Mouse (Mus musculus) MEL (cell line): ENCODE data around the gene Pisd. TPM values are rescaled to one million over a fixed set of nuclear protein-coding genes. Genes with fewer than 3 reads are reported as not detected.
A peak's percentile ranks its signal among the peaks of the same experiment; 100 is the strongest.

Experiments
- DNase-seq: peaks from one replicate; pipeline ENCODE4 v3.0.0; 2011; ENCODE audit warnings: low read depth, low spot score
- H3K27ac ChIP-seq: 2 replicates; pipeline ENCODE4 v1.5.1; 2012; ENCODE audit warnings: low read depth, mild to moderate bottlenecking, control low read depth, low read length, moderate library complexity; ENCODE audit not compliant: control insufficient read depth
- H3K27me3 ChIP-seq, 2 experiments: fragments of 150-350 bp in 1 of 2; sonication (generic) in 1 of 2; 2 replicates each; pipeline ENCODE4 v1.6.1; 2012; ENCODE audit warnings: low read length in 2 of 2, mild to moderate bottlenecking in 2 of 2, improper control_type of control experiment in 1 of 2, moderate library complexity in 1 of 2; ENCODE audit not compliant: insufficient read depth in 2 of 2, control insufficient read depth in 1 of 2
- H3K36me3 ChIP-seq, 2 experiments: 2 replicates each; pipeline ENCODE4 v1.6.1; 2012 to 2014; ENCODE audit warnings: low read length in 2 of 2, improper control_type of control experiment in 1 of 2, inconsistent platforms in 1 of 2, mild to moderate bottlenecking in 1 of 2; ENCODE audit not compliant: insufficient read depth in 2 of 2, control insufficient read depth in 1 of 2
- H3K4me1 ChIP-seq, 2 experiments: fragments of 150-350 bp in 1 of 2; sonication (generic) in 1 of 2; 2 replicates each; pipeline ENCODE4 v1.6.1; 2012; ENCODE audit warnings: low read length in 2 of 2, improper control_type of control experiment in 1 of 2, mild to moderate bottlenecking in 1 of 2; ENCODE audit not compliant: insufficient read depth in 2 of 2, control insufficient read depth in 1 of 2
- H3K4me3 ChIP-seq, 2 experiments: fragments of 150-350 bp in 1 of 2; sonication (generic) in 1 of 2; 2 replicates each; pipeline ENCODE4 v1.5.1; 2012; ENCODE audit warnings: low read depth in 2 of 2, low read length in 2 of 2, mild to moderate bottlenecking in 2 of 2, moderate library complexity in 2 of 2, control low read depth in 1 of 2, improper control_type of control experiment in 1 of 2; ENCODE audit not compliant: control insufficient read depth in 1 of 2, insufficient read depth in 1 of 2
- H3K79me2 ChIP-seq: 2 replicates; pipeline ENCODE4 v1.6.1; 2012; ENCODE audit warnings: mild to moderate bottlenecking, low read length, moderate library complexity; ENCODE audit not compliant: control insufficient read depth, poor library complexity, insufficient read depth
- H3K9ac ChIP-seq: 2 replicates; pipeline ENCODE4 v1.6.1; 2012; ENCODE audit warnings: low read depth, mild to moderate bottlenecking, control low read depth, low read length, moderate library complexity; ENCODE audit not compliant: control insufficient read depth, poor library complexity, severe bottlenecking
- H3K9me3 ChIP-seq: fragments of 150-350 bp; sonication (generic); replicated peaks from 2 replicates; pipeline ENCODE4 v1.6.1; 2012; ENCODE audit warnings: mild to moderate bottlenecking, low read length, improper control_type of control experiment, moderate library complexity; ENCODE audit not compliant: insufficient read depth
- BHLHE40 ChIP-seq: IDR thresholded peaks from 2 replicates; pipeline ENCODE4 v1.6.1; 2012; ENCODE audit warnings: low read depth, mild to moderate bottlenecking, inconsistent platforms, low read length, improper control_type of control experiment, borderline replicate concordance
- CHD2 ChIP-seq: IDR thresholded peaks from 2 replicates; pipeline ENCODE4 v1.6.1; 2011; ENCODE audit warnings: low read length, improper control_type of control experiment
- ELF1 ChIP-seq: IDR thresholded peaks from 2 replicates; pipeline ENCODE4 v1.6.1; 2014; ENCODE audit warnings: low read depth, mild to moderate bottlenecking, inconsistent platforms, low read length, improper control_type of control experiment, moderate library complexity
- EP300 ChIP-seq, 2 experiments: IDR thresholded peaks; 2 replicates each; pipeline ENCODE4 v1.6.1; 2011; ENCODE audit warnings: improper control_type of control experiment in 2 of 2, low read length in 2 of 2, low read depth in 1 of 2, mild to moderate bottlenecking in 1 of 2
- ETS1 ChIP-seq: IDR thresholded peaks from 2 replicates; pipeline ENCODE4 v1.6.1; 2012; ENCODE audit warnings: low read depth, mild to moderate bottlenecking, inconsistent platforms, low read length, improper control_type of control experiment, moderate library complexity
- GABPA ChIP-seq: IDR thresholded peaks from 2 replicates; pipeline ENCODE4 v1.6.1; 2012; ENCODE audit warnings: low read depth, mild to moderate bottlenecking, inconsistent platforms, low read length, improper control_type of control experiment, moderate library complexity
- GATA1 ChIP-seq: IDR thresholded peaks from 2 replicates; pipeline ENCODE4 v1.6.1; 2011; ENCODE audit warnings: low read depth, low read length, improper control_type of control experiment
- JUND ChIP-seq: IDR thresholded peaks from 2 replicates; pipeline ENCODE4 v1.6.1; 2011; ENCODE audit warnings: low read depth, mild to moderate bottlenecking, improper control_type of control experiment, low read length
- KAT2A ChIP-seq: conservative IDR thresholded peaks from 2 replicates; pipeline ENCODE4 v1.6.1; 2012; ENCODE audit warnings: low read depth, low read length, improper control_type of control experiment, inconsistent platforms
- MAFK ChIP-seq: IDR thresholded peaks from 2 replicates; pipeline ENCODE4 v1.6.1; 2011; ENCODE audit warnings: low read depth, mild to moderate bottlenecking, low read length, improper control_type of control experiment, borderline replicate concordance
- MAX ChIP-seq: IDR thresholded peaks from 2 replicates; pipeline ENCODE4 v1.6.1; 2011; ENCODE audit warnings: low read length, improper control_type of control experiment
- MAZ ChIP-seq: IDR thresholded peaks from 2 replicates; pipeline ENCODE4 v1.6.1; 2012; ENCODE audit warnings: low read depth, mild to moderate bottlenecking, inconsistent platforms, low read length, improper control_type of control experiment
- MXI1 ChIP-seq: IDR thresholded peaks from 2 replicates; pipeline ENCODE4 v1.6.1; 2011; ENCODE audit warnings: mild to moderate bottlenecking, low read depth, low read length, improper control_type of control experiment
- MYB ChIP-seq: IDR thresholded peaks from 2 replicates; pipeline ENCODE4 v1.6.1; 2011; ENCODE audit warnings: mild to moderate bottlenecking, low read depth, low read length, improper control_type of control experiment
- POLR2A ChIP-seq, 2 experiments: IDR thresholded peaks; 2 replicates each; pipeline ENCODE4 v1.6.1; 2011 to 2012; ENCODE audit warnings: low read length in 2 of 2, mild to moderate bottlenecking in 2 of 2, control low read depth in 1 of 2, improper control_type of control experiment in 1 of 2, low read depth in 1 of 2, moderate library complexity in 1 of 2; ENCODE audit not compliant: control insufficient read depth in 1 of 2, insufficient read depth in 1 of 2, poor library complexity in 1 of 2
- POLR2AphosphoS5 ChIP-seq: IDR thresholded peaks from 2 replicates; pipeline ENCODE4 v1.6.1; 2012; ENCODE audit warnings: low read depth, borderline replicate concordance, mild to moderate bottlenecking, inconsistent platforms, low read length, moderate library complexity, mixed read lengths
- RCOR1 ChIP-seq: IDR thresholded peaks from 2 replicates; pipeline ENCODE4 v1.6.1; 2012; ENCODE audit warnings: low read depth, mild to moderate bottlenecking, inconsistent platforms, low read length, improper control_type of control experiment
- SIN3A ChIP-seq: IDR thresholded peaks from 2 replicates; pipeline ENCODE4 v1.6.1; 2012; ENCODE audit warnings: low read length, improper control_type of control experiment, inconsistent platforms
- SMC3 ChIP-seq: IDR thresholded peaks from 2 replicates; pipeline ENCODE4 v1.6.1; 2011; ENCODE audit warnings: low read depth, low read length, improper control_type of control experiment
- TAL1 ChIP-seq: IDR thresholded peaks from 2 replicates; pipeline ENCODE4 v1.6.1; 2012; ENCODE audit warnings: mild to moderate bottlenecking, inconsistent platforms, low read length, moderate library complexity, mixed read lengths
- TBP ChIP-seq: IDR thresholded peaks from 2 replicates; pipeline ENCODE4 v1.8.0; 2011; ENCODE audit warnings: low read depth, low read length, improper control_type of control experiment
- TCF12 ChIP-seq: IDR thresholded peaks from 2 replicates; pipeline ENCODE4 v1.6.1; 2014; ENCODE audit warnings: low read depth, mild to moderate bottlenecking, inconsistent platforms, low read length, improper control_type of control experiment, moderate library complexity
- UBTF ChIP-seq: IDR thresholded peaks from 2 replicates; pipeline ENCODE4 v1.6.1; 2012; ENCODE audit warnings: low read depth, mild to moderate bottlenecking, inconsistent platforms, low read length, improper control_type of control experiment, moderate library complexity, borderline replicate concordance; ENCODE audit not compliant: insufficient read depth
- USF1 ChIP-seq: IDR thresholded peaks from 2 replicates; pipeline ENCODE4 v1.6.1; 2014; ENCODE audit warnings: low read depth, mild to moderate bottlenecking, inconsistent platforms, low read length, improper control_type of control experiment, moderate library complexity
- ZC3H11A ChIP-seq: IDR thresholded peaks from 2 replicates; pipeline ENCODE4 v1.6.1; 2012; ENCODE audit warnings: low read depth, mild to moderate bottlenecking, inconsistent platforms, low read length, improper control_type of control experiment
- ZMIZ1 ChIP-seq: IDR thresholded peaks from 2 replicates; pipeline ENCODE4 v1.6.1; 2012; ENCODE audit warnings: low read depth, mild to moderate bottlenecking, inconsistent platforms, low read length, improper control_type of control experiment, moderate library complexity
- ZNF384 ChIP-seq: IDR thresholded peaks from 2 replicates; pipeline ENCODE4 v1.6.1; 2012; ENCODE audit warnings: low read depth, mild to moderate bottlenecking, inconsistent platforms, low read length, improper control_type of control experiment
- polyA plus RNA-seq, 2 experiments: library from polyadenylated mRNA; stranded (reverse) in 1 of 2; unstranded in 1 of 2; fragments of >175 nt in 1 of 2; fragments of >200 nt in 1 of 2; gene quantifications; 2 replicates each; pipeline versions ENCODE4 v1.2.1 to v1.2.4; 2012; ENCODE audit warnings: low replicate concordance in 2 of 2, low read depth in 1 of 2; ENCODE audit not compliant: insufficient read length in 2 of 2, insufficient read depth in 1 of 2, missing spikeins in 1 of 2
- total RNA-seq: library from RNA; depleted of rRNA; stranded (reverse); fragments of 300-350 nt; gene quantifications from 2 replicates; pipeline ENCODE4 v1.2.3, GENCODE M21; 2012

Pisd gene
- total and polyA plus RNA-seq, 3 experiments: 59.5 to 76.3 (median 70.1) TPM

GRCm38 (mm10) chr5:32781596-32781995 is 3.9 kb downstream of the Pisd start:
- H3K27ac ChIP-seq: no peak overlapping the region
- no peaks in the 10 kb centered on the region for H3K27me3 ChIP-seq
- H3K9me3 ChIP-seq: no peaks in the 10 kb centered on the region
- no peak overlapping the region for H3K9ac ChIP-seq
- peak; percentile 49 for DNase-seq
- peaks cover 15% of the 10 kb centered on the region for H3K79me2 ChIP-seq
- H3K4me1 ChIP-seq: peaks cover 16 to 24% of the 10 kb centered on the region in 2 experiments
- peaks cover 0 to 30% of the 10 kb centered on the region in 2 experiments; a peak in 2 of 4 replicates for H3K36me3 ChIP-seq
- no peak for TF ChIP-seq SMC3
- peak; percentile 57; the same call in 1 of the 2 replicates for TF ChIP-seq SIN3A
- no peak for TF ChIP-seq POLR2A (IDR thresholded peaks at IDR 0.05; ENCODE audit: control insufficient read depth in 1 of 2, insufficient read depth in 1 of 2, low read depth in 1 of 2, low read length in 2 of 2, poor library complexity in 1 of 2)
- peak; percentile 53 for TF ChIP-seq TAL1
- no peak for TF ChIP-seq MAFK
- TF ChIP-seq EP300 (IDR thresholded peaks at IDR 0.05; ENCODE audit: low read depth in 1 of 2, low read length in 2 of 2): peak; percentile 76 to 87
- TF ChIP-seq ZC3H11A: 0 out of 2 replicates have a peak, but pooled peaks have one; percentile 1
- peak; percentile 27; the same call in 1 of the 2 replicates for TF ChIP-seq BHLHE40
- no peak for TF ChIP-seq ZMIZ1
- no peak for TF ChIP-seq USF1
- no peak for TF ChIP-seq JUND
- TF ChIP-seq KAT2A: no peak
- peak; percentile 88 for TF ChIP-seq TCF12
- no peak for TF ChIP-seq MYB
- peak; percentile 79 for TF ChIP-seq ETS1
- TF ChIP-seq RCOR1: peak; percentile 94
- no peak for TF ChIP-seq UBTF
- TF ChIP-seq GATA1: peak; percentile 84
- no peak for TF ChIP-seq CHD2
- no peak for TF ChIP-seq TBP
- no peak overlapping the region for H3K4me3 ChIP-seq

GRCm38 (mm10) chr5:32778168-32778567 is 7.3 kb downstream of the Pisd start:
- Histone ChIP-seq H3K4me3 (no peak overlapping the region), H3K9me3 (no peaks in the 10 kb centered on the region), H3K36me3 (peaks cover 0 to 20% of the 10 kb centered on the region in 2 experiments; a peak in 3 of 4 replicates), H3K4me1 (peaks cover 16 to 22% of the 10 kb centered on the region in 2 experiments), H3K9ac (no peak overlapping the region), H3K79me2 (peaks cover 3% of the 10 kb centered on the region; the same call in 1 of the 2 replicates), H3K27ac (no peak overlapping the region), H3K27me3 (no peaks in the 10 kb centered on the region)
- DNase-seq: peak; percentile 79
- TF ChIP-seq EP300 (IDR thresholded peaks at IDR 0.05; ENCODE audit: low read depth in 1 of 2, low read length in 2 of 2): peak in 1 of 2 experiments; percentile 46; a peak in 1 of 4 replicates
- TF ChIP-seq ZNF384: no peak
- TF ChIP-seq USF1: peak; percentile 85
- TF ChIP-seq POLR2A (IDR thresholded peaks at IDR 0.05; ENCODE audit: control insufficient read depth in 1 of 2, insufficient read depth in 1 of 2, low read depth in 1 of 2, low read length in 2 of 2, poor library complexity in 1 of 2): no peak
- TF ChIP-seq TCF12: peak; percentile 58
- peak; percentile 67 for TF ChIP-seq MAX
- no peak for TF ChIP-seq GATA1
- 0 out of 2 replicates have a peak, but pooled peaks have one; percentile 15 for TF ChIP-seq ETS1
- 0 out of 2 replicates have a peak, but pooled peaks have one; percentile 7 for TF ChIP-seq SMC3
- TF ChIP-seq POLR2AphosphoS5: no peak
- peak; percentile 62 for TF ChIP-seq RCOR1
- TF ChIP-seq GABPA: no peak
- no peak for TF ChIP-seq MAZ
- TF ChIP-seq ELF1: peak; percentile 40; the same call in 1 of the 2 replicates
- peak; percentile 85 for TF ChIP-seq SIN3A
- TF ChIP-seq MXI1: peak; percentile 93
